Mouse (Mus musculus) CH12.LX (cell line): Measurements from ENCODE around the gene Ift172. TPM values are rescaled to one million over a fixed set of nuclear protein-coding genes. Genes with fewer than 3 reads are reported as not detected.

Experiments used
- DNase-seq: peaks from one replicate; pipeline ENCODE4 v3.0.0-alpha.2; 2013; ENCODE audit errors: extremely low read depth
- H3K27ac ChIP-seq: 2 replicates; pipeline ENCODE4 v1.5.1; 2012; ENCODE audit warnings: low read depth, mild to moderate bottlenecking, control low read depth, moderate library complexity; ENCODE audit not compliant: insufficient read depth
- H3K27me3 ChIP-seq: replicated peaks from 2 replicates; pipeline ENCODE3; 2012; ENCODE audit warnings: inconsistent platforms
- H3K36me3 ChIP-seq, 2 experiments: replicated peaks in 1 of 2; 2 replicates each; pipeline versions ENCODE3 to v1.6.1; 2012; ENCODE audit warnings: inconsistent platforms in 1 of 2, low read length in 1 of 2, mild to moderate bottlenecking in 1 of 2, mixed read lengths in 1 of 2, moderate library complexity in 1 of 2; ENCODE audit not compliant: control insufficient read depth in 1 of 2, insufficient read depth in 1 of 2
- H3K4me1 ChIP-seq, 2 experiments: 2 replicates each; pipeline ENCODE4 v1.6.1; 2012; ENCODE audit warnings: inconsistent platforms in 1 of 2, moderate library complexity in 1 of 2; ENCODE audit not compliant: insufficient read depth in 2 of 2, control insufficient read depth in 1 of 2
- H3K4me2 ChIP-seq: 2 replicates; pipeline ENCODE4 v1.6.1; 2012; ENCODE audit warnings: low read depth, mild to moderate bottlenecking, control low read depth; ENCODE audit not compliant: poor library complexity, insufficient read depth, severe bottlenecking
- H3K4me3 ChIP-seq, 3 experiments: fragments of 150-350 bp in 1 of 3; sonication (generic) in 1 of 3; replicated peaks in 1 of 3; 2 replicates each; pipeline versions ENCODE3 to v1.5.1; 2011 to 2012; ENCODE audit warnings: low read depth in 2 of 3, low read length in 2 of 3, mild to moderate bottlenecking in 2 of 3, moderate library complexity in 2 of 3, control low read depth in 1 of 3, improper control_type of control experiment in 1 of 3, inconsistent platforms in 1 of 3, mixed read lengths in 1 of 3; ENCODE audit not compliant: poor library complexity in 1 of 3
- H3K79me2 ChIP-seq: replicated peaks from 2 replicates; pipeline ENCODE4 v1.6.1; 2012; ENCODE audit warnings: mild to moderate bottlenecking, moderate library complexity; ENCODE audit not compliant: control insufficient read depth, poor library complexity, insufficient read depth, severe bottlenecking; ENCODE audit errors: extremely low read depth
- H3K9ac ChIP-seq: 2 replicates; pipeline ENCODE4 v1.6.1; 2012; ENCODE audit warnings: low read depth, mild to moderate bottlenecking, control low read depth, moderate library complexity; ENCODE audit not compliant: insufficient read depth
- H3K9me3 ChIP-seq: replicated peaks from 2 replicates; pipeline ENCODE3; 2012; ENCODE audit warnings: low read length, inconsistent platforms, mixed read lengths
- CHD1 ChIP-seq: IDR thresholded peaks from 2 replicates; pipeline ENCODE4 v1.6.1; 2012; ENCODE audit warnings: low read depth, low read length, improper control_type of control experiment, inconsistent platforms
- CHD2 ChIP-seq: IDR thresholded peaks from 2 replicates; pipeline ENCODE4 v1.6.1; 2011; ENCODE audit warnings: low read length, improper control_type of control experiment
- ETS1 ChIP-seq: conservative IDR thresholded peaks from 2 replicates; pipeline ENCODE4 v1.6.1; 2012; ENCODE audit warnings: low read depth, mild to moderate bottlenecking, inconsistent platforms, low read length, improper control_type of control experiment, moderate library complexity
- HCFC1 ChIP-seq: IDR thresholded peaks from 2 replicates; pipeline ENCODE4 v1.6.1; 2012; ENCODE audit warnings: low read depth, mild to moderate bottlenecking, inconsistent platforms, low read length, improper control_type of control experiment
- JUND ChIP-seq: conservative IDR thresholded peaks from 2 replicates; pipeline ENCODE4 v1.6.1; 2011; ENCODE audit warnings: low read depth, low read length, improper control_type of control experiment
- KAT2A ChIP-seq: IDR thresholded peaks from 2 replicates; pipeline ENCODE4 v1.6.1; 2012; ENCODE audit warnings: low read length, improper control_type of control experiment, inconsistent platforms; ENCODE audit not compliant: insufficient replicate concordance
- MAFK ChIP-seq: IDR thresholded peaks from 2 replicates; pipeline ENCODE4 v1.6.1; 2011; ENCODE audit warnings: low read length, improper control_type of control experiment; ENCODE audit not compliant: insufficient replicate concordance
- MAZ ChIP-seq: IDR thresholded peaks from 2 replicates; pipeline ENCODE4 v1.6.1; 2012; ENCODE audit warnings: low read depth, mild to moderate bottlenecking, inconsistent platforms, low read length, improper control_type of control experiment, moderate library complexity
- NELFE ChIP-seq: IDR thresholded peaks from 2 replicates; pipeline ENCODE4 v1.6.1; 2011; ENCODE audit warnings: low read depth, low read length, improper control_type of control experiment
- PAX5 ChIP-seq: IDR thresholded peaks from 2 replicates; pipeline ENCODE4 v1.6.1; 2012; ENCODE audit warnings: low read length, inconsistent platforms, mixed read lengths
- POLR2AphosphoS2 ChIP-seq: IDR thresholded peaks from 2 replicates; pipeline ENCODE4 v1.6.1; 2011; ENCODE audit warnings: low read depth, low read length, improper control_type of control experiment
- SIN3A ChIP-seq: IDR thresholded peaks from 2 replicates; pipeline ENCODE4 v1.6.1; 2012; ENCODE audit warnings: low read length, improper control_type of control experiment, inconsistent platforms
- SMC3 ChIP-seq: IDR thresholded peaks from 2 replicates; pipeline ENCODE4 v1.6.1; 2011; ENCODE audit warnings: low read depth, low read length, improper control_type of control experiment
- TBP ChIP-seq: conservative IDR thresholded peaks from 2 replicates; pipeline ENCODE4 v1.6.1; 2011; ENCODE audit warnings: low read depth, low read length, improper control_type of control experiment
- UBTF ChIP-seq: IDR thresholded peaks from 2 replicates; pipeline ENCODE4 v1.6.1; 2012; ENCODE audit warnings: low read depth, mild to moderate bottlenecking, inconsistent platforms, low read length, improper control_type of control experiment, moderate library complexity
- USF1 ChIP-seq: IDR thresholded peaks from 2 replicates; pipeline ENCODE4 v1.6.1; 2014; ENCODE audit warnings: low read depth, mild to moderate bottlenecking, inconsistent platforms, low read length, improper control_type of control experiment
- ZMIZ1 ChIP-seq: IDR thresholded peaks from 2 replicates; pipeline ENCODE4 v1.6.1; 2012; ENCODE audit warnings: low read depth, mild to moderate bottlenecking, inconsistent platforms, low read length, improper control_type of control experiment
- ZNF384 ChIP-seq: IDR thresholded peaks from 2 replicates; pipeline ENCODE4 v1.6.1; 2012; ENCODE audit warnings: low read depth, low read length, improper control_type of control experiment, inconsistent platforms
- dilution Hi-C: fragments of 300-500 bp; cut with MboI; formaldehyde crosslinking; loops from 2 replicates; pipeline ENCODE4 v1.14.3; 2020; ENCODE audit warnings: low sequenced_read_pairs; ENCODE audit not compliant: extremely low pct_unique_long_range_greater_than_20kb, extremely low pct_ligation_motif_present
- in situ Hi-C: fragments of 300-500 bp; cut with MboI; formaldehyde crosslinking; loops from 3 replicates; pipeline ENCODE4 v1.14.3; 2019; ENCODE audit warnings: low sequenced_read_pairs, low pct_ligation_motif_present, low pct_unique_long_range_greater_than_20kb, mixed read lengths
- polyA plus RNA-seq: library from polyadenylated mRNA; unstranded; fragments of >175 nt; gene quantifications from 2 replicates; pipeline ENCODE4 v1.2.1, GENCODE M21; 2012; ENCODE audit warnings: low read depth; ENCODE audit not compliant: insufficient read length
- total RNA-seq, 2 experiments: library from RNA; depleted of rRNA; stranded (reverse); fragments of 300-350 nt in 1 of 2; fragments of >200 nt in 1 of 2; gene quantifications; 2 replicates each; pipeline ENCODE4 v1.2.3; 2012 to 2014

Ift172 gene
- total and polyA plus RNA-seq, 3 experiments: 6.1 to 21.5 (median 8.5) TPM

DNA sequence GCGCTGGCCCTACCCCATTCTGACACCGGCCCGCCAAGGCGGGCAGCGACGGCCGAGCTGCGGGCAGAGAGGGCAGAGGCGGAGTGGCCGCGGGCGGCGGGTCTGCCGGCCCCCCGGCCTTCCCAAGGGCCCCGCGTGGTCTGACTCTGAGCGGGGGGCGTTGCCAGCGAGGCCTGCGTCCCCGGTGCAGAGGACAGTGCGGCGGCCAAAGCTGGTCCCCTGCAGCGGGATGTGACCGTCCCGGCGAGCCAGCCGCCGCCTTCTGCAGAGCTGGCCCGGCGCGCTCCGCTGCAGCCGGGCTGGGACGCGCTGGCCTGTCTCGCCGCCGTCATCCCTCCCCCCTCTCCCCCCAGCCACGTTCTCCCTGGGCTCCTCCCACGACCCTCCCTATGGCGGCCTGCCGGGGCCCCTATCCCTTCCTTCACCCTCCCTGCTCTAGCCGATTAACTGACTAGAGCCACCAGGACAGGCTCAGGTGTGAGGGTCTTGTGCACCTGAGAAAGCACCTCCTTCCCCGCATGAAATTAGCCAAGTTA lies 4.8 kb upstream of the Ift172 start, which contains the start of gene Fndc4:
Gene Fndc4, minus strand, starts transcription at position 475 of the 536 bp plus-strand sequence.
- Histone ChIP-seq H3K27me3 (peaks cover 75% of the 10 kb centered on the region), H3K4me1 (peaks cover 3 to 7% of the 10 kb centered on the region in 2 experiments; a peak in 3 of 4 replicates), H3K9me3 (no peaks in the 10 kb centered on the region), H3K4me2 (peak within 1 kb of the TSS; percentile 33), H3K36me3 (no peaks in the 10 kb centered on the region), H3K9ac (no peak within 1 kb of the TSS; the same call in 1 of the 2 replicates), H3K79me2 (no peaks in the 10 kb centered on the region), H3K4me3 (peak within 1 kb of the TSS in 1 of 3 experiments; percentile 31)
- no peak for DNase-seq
- dilution Hi-C loops: no loop called here
- in situ Hi-C loops: no loop called here
- TF ChIP-seq TBP: no peak
- no peak for TF ChIP-seq ZNF384
- no peak for TF ChIP-seq PAX5
- no peak for TF ChIP-seq UBTF
- no peak for TF ChIP-seq NELFE
- no peak for TF ChIP-seq POLR2AphosphoS2
- TF ChIP-seq ETS1: no peak
- TF ChIP-seq MAFK: no peak
- no peak for TF ChIP-seq CHD1
- no peak for TF ChIP-seq SMC3
- TF ChIP-seq SIN3A: no peak
- TF ChIP-seq KAT2A: no peak
- TF ChIP-seq, all 38 proteins: peak for 0
- no peak within 1 kb of the TSS for H3K27ac ChIP-seq

DNA sequence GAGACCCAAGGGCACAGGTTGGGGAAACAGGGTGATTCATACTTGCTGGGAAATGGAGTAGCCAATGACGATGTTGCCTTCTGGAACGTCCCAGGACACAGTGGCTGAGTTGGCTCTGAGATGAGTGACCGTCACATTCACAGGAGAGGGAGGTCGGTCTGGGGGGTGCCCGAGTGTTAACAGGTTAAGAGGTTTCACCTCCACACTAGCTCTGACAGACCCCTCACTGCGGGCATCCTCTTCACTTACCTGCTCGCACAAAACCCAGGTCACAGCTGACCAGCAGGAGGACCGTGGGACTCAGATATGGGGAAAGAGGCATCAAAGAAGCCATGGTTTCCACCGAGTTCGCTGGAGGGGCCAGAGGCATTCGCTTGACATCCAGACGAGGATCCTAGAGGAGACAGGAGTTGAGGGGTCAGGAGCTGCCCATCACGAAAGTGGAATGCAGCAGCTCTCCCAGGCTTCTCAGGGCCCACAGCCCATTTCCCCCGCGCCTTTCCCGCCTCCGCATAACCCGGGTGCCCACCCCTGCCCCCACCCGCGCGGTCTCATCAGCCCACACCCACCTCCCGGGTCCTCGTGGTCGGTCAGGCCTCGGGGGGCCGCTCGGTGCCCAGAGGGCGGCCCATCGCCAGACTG lies 4.2 kb upstream of the Ift172 start:
- peaks cover 70% of the 10 kb centered on the region for H3K27me3 ChIP-seq
- H3K9ac ChIP-seq: no peak overlapping the region; the same call in 1 of the 2 replicates
- no peak for DNase-seq

More for the DNA sequence above, 4.2 kb upstream of the Ift172 start:
- Histone ChIP-seq H3K36me3 (no peaks in the 10 kb centered on the region), H3K4me2 (peak overlapping the region; percentile 33), H3K79me2 (no peaks in the 10 kb centered on the region), H3K4me1 (peaks cover 3 to 10% of the 10 kb centered on the region in 2 experiments; a peak in 3 of 4 replicates), H3K4me3 (no peak overlapping the region), H3K27ac (no peak overlapping the region), H3K9me3 (no peaks in the 10 kb centered on the region)
- TF ChIP-seq ZNF384 (no peak), ZMIZ1 (no peak), TBP (no peak), PAX5 (no peak), CHD2 (no peak), HCFC1 (no peak), MAZ (no peak), JUND (no peak), POLR2AphosphoS2 (no peak), USF1 (no peak)
- in situ Hi-C loops (no loop called here), dilution Hi-C loops (no loop called here)
